Comparison of ENCODE assay signal across 10 mouse cellular contexts in genomic region chr9:37614316-37614715, GRCm38 (mm10). TPM values are rescaled to one million over a fixed set of nuclear protein-coding genes. Genes with fewer than 3 reads are reported as not detected.
A peak's percentile ranks its signal among the peaks of the same experiment; 100 is the strongest.
DNase-seq lines count a peak whose midpoint lies in the region; ATAC-seq and TF ChIP-seq lines count a peak whose summit lies in the region.
"Had no signal": no experiment of that assay in that cellular context is flagged by ENCODE, and none has a peak within 500 bp of the region (broad histone marks: within the 10 kb centered on the region; RNA-seq: fewer than 3 reads in every experiment).

No protein-coding gene starts in this region.

- no peaks in the 10 kb centered on the region for H3K36me3 ChIP-seq in lung, embryonic 14.5 days (ENCODE audit: insufficient read depth)
- no peaks in the 10 kb centered on the region for H3K36me3 ChIP-seq in forebrain, embryonic 10.5 days (replicated peaks)
- H3K36me3 ChIP-seq in limb, embryonic 12.5 days: no peaks in the 10 kb centered on the region

- no peaks in the 10 kb centered on the region for H3K4me1 ChIP-seq in lung, embryonic 14.5 days (ENCODE audit: insufficient read depth)
- H3K4me1 ChIP-seq in forebrain, embryonic 10.5 days: peaks cover 14% of the 10 kb centered on the region
- peaks cover 5% of the 10 kb centered on the region; the same call in 1 of the 2 replicates for H3K4me1 ChIP-seq in limb, embryonic 12.5 days (replicated peaks)
- no peaks in the 10 kb centered on the region for H3K4me1 ChIP-seq in olfactory bulb, adult 2 months (ENCODE audit: control insufficient read depth, insufficient read depth, low read length)

- no peaks in the 10 kb centered on the region for H3K27me3 ChIP-seq in lung, embryonic 14.5 days (ENCODE audit: insufficient read depth, low read length)
- peaks cover 5% of the 10 kb centered on the region for H3K27me3 ChIP-seq in forebrain, embryonic 10.5 days (ENCODE audit: poor library complexity, severe bottlenecking)
- 0 out of 2 replicates have a peak, but pooled peaks cover 8% of the 10 kb centered on the region for H3K27me3 ChIP-seq in limb, embryonic 12.5 days

- TF ChIP-seq CTCF in lung, embryonic 14.5 days (IDR thresholded peaks at IDR 0.05; ENCODE audit: low read depth): no peak
- TF ChIP-seq CTCF in olfactory bulb, adult 2 months (IDR thresholded peaks at IDR 0.05; ENCODE audit: insufficient read depth, low read depth, low read length): no peak

- peak overlapping the region; percentile 61 for H3K9ac ChIP-seq in lung, embryonic 14.5 days
- no peak overlapping the region for H3K9ac ChIP-seq in limb, embryonic 12.5 days (replicated peaks)

- H3K27ac ChIP-seq in lung, embryonic 14.5 days (ENCODE audit: low read depth): no peak overlapping the region
- no peak overlapping the region for H3K27ac ChIP-seq in forebrain, embryonic 10.5 days
- no peak overlapping the region for H3K27ac ChIP-seq in limb, embryonic 12.5 days
- H3K27ac ChIP-seq in olfactory bulb, adult 2 months (ENCODE audit: insufficient read depth, low read depth, low read length): peak overlapping the region; percentile 28; the same call in 1 of the 2 replicates

- peak; percentile 9; the same call in 1 of the 2 replicates for ATAC-seq in lung, embryonic 14.5 days (ENCODE audit: insufficient read depth)
- 0 out of 2 replicates have a peak, but pooled peaks have one; percentile 4 for ATAC-seq in limb, embryonic 12.5 days (ENCODE audit: insufficient number of reproducible peaks, insufficient read depth, low FRiP score, low TSS enrichment, low read depth)

- peak overlapping the region; percentile 74 for H3K4me2 ChIP-seq in lung, embryonic 14.5 days
- H3K4me2 ChIP-seq in limb, embryonic 12.5 days: peak overlapping the region; percentile 71; the same call in 1 of the 2 replicates

- no peak for TF ChIP-seq POLR2A in olfactory bulb, adult 2 months (IDR thresholded peaks at IDR 0.05; ENCODE audit: insufficient read depth, low read depth, low read length)

- H3K4me3 ChIP-seq in lung, embryonic 14.5 days (ENCODE audit: low read depth, low read length): peak overlapping the region; percentile 58; the same call in 1 of the 2 replicates
- peak overlapping the region; percentile 76 for H3K4me3 ChIP-seq in forebrain, embryonic 10.5 days
- H3K4me3 ChIP-seq in limb, embryonic 12.5 days (replicated peaks): peak overlapping the region; percentile 65
- no peak overlapping the region for H3K4me3 ChIP-seq in olfactory bulb, adult 2 months (ENCODE audit: insufficient read depth, low read depth, low read length)

- no peaks in the 10 kb centered on the region for H3K9me3 ChIP-seq in lung, embryonic 14.5 days (ENCODE audit: low read depth, low read length)
- H3K9me3 ChIP-seq in forebrain, embryonic 10.5 days: no peaks in the 10 kb centered on the region
- no peaks in the 10 kb centered on the region for H3K9me3 ChIP-seq in limb, embryonic 12.5 days

- DNase-seq in lung, embryonic 14.5 days: no peak
- DNase-seq in lung, adult 18-20 months: no peak
- no peak for DNase-seq in forebrain, embryonic 10.5 days (ENCODE audit: extremely low spot score, low spot score)
- DNase-seq in embryo, embryonic 9.5 days (ENCODE audit: extremely low spot score): no peak
- no peak for DNase-seq in cerebellum, postnatal 36 days
- no peak for DNase-seq in left cerebral cortex, adult 8-10 months (ENCODE audit: low spot score in 2 of 2)

RNA-seq across cellular contexts. Expression of gene Spa17, which starts 0.8 kb away (rescaled TPM):
- 7.1 and 7.5 TPM in 2 replicates for polyA plus RNA-seq in lung, embryonic 14.5 days (2014; fragmentation: Nextera tagmentation; extraction: Ambion mirVana)
- polyA plus RNA-seq in forebrain, embryonic 10.5 days (2016; fragmentation: Nextera tagmentation; extraction: Ambion mirVana): 14.0 and 16.3 TPM in 2 replicates
- 6.0 and 6.1 TPM in 2 replicates for polyA plus RNA-seq in limb, embryonic 12.5 days (2016; fragmentation: Nextera tagmentation; extraction: Ambion mirVana)
- polyA plus RNA-seq in olfactory bulb, adult 2 months (2012; ENCODE audit: insufficient read depth, insufficient read length, low replicate concordance, missing spikeins): not detected in 2 replicates
- total RNA-seq in left cerebral cortex, adult 8-10 months (2022): 1 to 10 TPM in 3 of 4 experiments, under 1 TPM in 1; 0.57 to 2.5 (median 2.1) TPM

RNA-seq across cellular contexts. Expression of gene Tbrg1, which starts 42.8 kb away (rescaled TPM):
- 128 and 139 TPM in 2 replicates for polyA plus RNA-seq in lung, embryonic 14.5 days (2014; fragmentation: Nextera tagmentation; extraction: Ambion mirVana)
- 125 and 129 TPM in 2 replicates for polyA plus RNA-seq in forebrain, embryonic 10.5 days (2016; fragmentation: Nextera tagmentation; extraction: Ambion mirVana)
- polyA plus RNA-seq in limb, embryonic 12.5 days (2016; fragmentation: Nextera tagmentation; extraction: Ambion mirVana): 138 and 145 TPM in 2 replicates
- not detected in 2 replicates for polyA plus RNA-seq in olfactory bulb, adult 2 months (2012; ENCODE audit: insufficient read depth, insufficient read length, low replicate concordance, missing spikeins)
- 10 to 100 TPM; 46.2 to 55.5 (median 51.5) TPM for total RNA-seq in left cerebral cortex, adult 8-10 months (2022)

RNA-seq across cellular contexts. Expression of gene Panx3, which starts 54.7 kb away (rescaled TPM):
- polyA plus RNA-seq in lung, embryonic 14.5 days (2014; fragmentation: Nextera tagmentation; extraction: Ambion mirVana): not detected in 2 replicates
- polyA plus RNA-seq in forebrain, embryonic 10.5 days (2016; fragmentation: Nextera tagmentation; extraction: Ambion mirVana): not detected in 2 replicates
- 0.61 and 4.9 TPM in 2 replicates for polyA plus RNA-seq in limb, embryonic 12.5 days (2016; fragmentation: Nextera tagmentation; extraction: Ambion mirVana)
- polyA plus RNA-seq in olfactory bulb, adult 2 months (2012; ENCODE audit: insufficient read depth, insufficient read length, low replicate concordance, missing spikeins): not detected in 2 replicates
- not detected for total RNA-seq in left cerebral cortex, adult 8-10 months (2022)
- total RNA-seq: gastrocnemius, adult 8-10 months had no signal
- polyA plus RNA-seq: activated CD4-positive, CD25-positive, alpha-beta regulatory T cell, adult 4 months had no signal

RNA-seq across cellular contexts. Expression of gene Siae, which starts 58.8 kb away (rescaled TPM):
- polyA plus RNA-seq in lung, embryonic 14.5 days (2014; fragmentation: Nextera tagmentation; extraction: Ambion mirVana): 11.4 and 12.2 TPM in 2 replicates
- polyA plus RNA-seq in forebrain, embryonic 10.5 days (2016; fragmentation: Nextera tagmentation; extraction: Ambion mirVana): 5.6 and 6.5 TPM in 2 replicates
- polyA plus RNA-seq in limb, embryonic 12.5 days (2016; fragmentation: Nextera tagmentation; extraction: Ambion mirVana): 4.5 and 5.0 TPM in 2 replicates
- polyA plus RNA-seq in olfactory bulb, adult 2 months (2012; ENCODE audit: insufficient read depth, insufficient read length, low replicate concordance, missing spikeins): not detected in 2 replicates
- 10 to 100 TPM; 15.0 to 18.3 (median 16.8) TPM for total RNA-seq in left cerebral cortex, adult 8-10 months (2022)

Comparison
In these comparisons a context has a peak if more than half of its experiments do, and no peak if none do; other contexts are left out.
1. RNA of gene Tbrg1, which starts 42.8 kb away (polyA plus RNA-seq): 138 to 145 TPM in limb, embryonic 12.5 days, 125 to 129 TPM in forebrain, embryonic 10.5 days and 128 to 139 TPM in lung, embryonic 14.5 days; not detected in olfactory bulb, adult 2 months; every median in the first group is over 100 times any median in the second.